Mouse (Mus musculus): ENCODE measurements around the gene Nrp2.

The Nrp2 gene

DNA sequence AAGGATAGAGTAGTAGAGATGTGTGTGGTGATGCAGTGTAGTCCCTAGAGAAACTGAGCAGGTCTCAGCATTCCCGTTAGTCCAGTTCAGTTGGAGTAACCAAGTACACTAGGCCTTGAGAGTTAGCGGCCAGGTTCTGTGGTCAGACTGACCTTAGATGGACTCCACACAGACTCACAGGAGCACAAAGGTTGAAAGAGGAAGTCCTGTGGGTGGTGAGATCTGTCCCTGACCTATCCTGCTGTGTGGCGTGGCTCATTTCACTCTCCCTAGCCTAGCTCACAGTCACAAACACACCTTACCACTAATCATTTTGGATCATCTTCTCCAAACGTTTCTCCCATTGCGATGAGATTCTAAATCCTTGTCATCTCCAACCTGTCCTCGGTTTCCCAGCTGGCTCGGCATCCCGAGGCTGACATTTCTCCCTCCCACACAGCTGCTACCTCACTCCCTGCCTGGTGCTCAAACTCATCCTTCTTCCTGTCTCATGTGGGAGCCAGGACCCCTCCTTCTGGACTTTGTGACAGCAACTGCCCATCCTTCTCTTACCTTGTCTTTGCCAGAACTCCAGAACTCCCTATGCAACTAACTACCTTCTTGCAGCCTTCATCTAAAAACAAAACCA is 106.6 kb downstream of the Nrp2 start:
- in situ Hi-C loops (cut with MboI; ENCODE audit: unreplicated experiment in 2 of 2): no loop called here

DNA sequence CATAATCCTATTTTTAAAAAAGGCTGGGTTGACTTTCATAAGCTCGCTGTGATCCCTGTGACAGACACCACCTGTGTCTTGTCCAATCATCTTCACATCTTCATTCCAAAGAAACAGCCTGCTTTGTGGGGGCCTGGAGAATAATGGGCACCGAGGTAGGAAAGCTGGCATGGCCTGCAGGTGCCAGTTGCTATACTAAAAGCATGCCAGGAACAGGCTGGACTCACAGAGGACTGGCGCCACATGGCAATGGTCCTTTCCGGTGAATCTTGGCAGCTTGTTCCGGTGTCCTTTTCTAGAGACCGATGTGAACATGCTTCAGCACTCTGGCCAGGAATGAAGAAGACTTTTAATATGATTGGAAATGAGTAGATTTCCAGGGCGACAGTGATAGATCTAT is 108.1 kb downstream of the Nrp2 start:
- in situ Hi-C loops (cut with MboI; ENCODE audit: unreplicated experiment in 2 of 2): no loop called here

DNA sequence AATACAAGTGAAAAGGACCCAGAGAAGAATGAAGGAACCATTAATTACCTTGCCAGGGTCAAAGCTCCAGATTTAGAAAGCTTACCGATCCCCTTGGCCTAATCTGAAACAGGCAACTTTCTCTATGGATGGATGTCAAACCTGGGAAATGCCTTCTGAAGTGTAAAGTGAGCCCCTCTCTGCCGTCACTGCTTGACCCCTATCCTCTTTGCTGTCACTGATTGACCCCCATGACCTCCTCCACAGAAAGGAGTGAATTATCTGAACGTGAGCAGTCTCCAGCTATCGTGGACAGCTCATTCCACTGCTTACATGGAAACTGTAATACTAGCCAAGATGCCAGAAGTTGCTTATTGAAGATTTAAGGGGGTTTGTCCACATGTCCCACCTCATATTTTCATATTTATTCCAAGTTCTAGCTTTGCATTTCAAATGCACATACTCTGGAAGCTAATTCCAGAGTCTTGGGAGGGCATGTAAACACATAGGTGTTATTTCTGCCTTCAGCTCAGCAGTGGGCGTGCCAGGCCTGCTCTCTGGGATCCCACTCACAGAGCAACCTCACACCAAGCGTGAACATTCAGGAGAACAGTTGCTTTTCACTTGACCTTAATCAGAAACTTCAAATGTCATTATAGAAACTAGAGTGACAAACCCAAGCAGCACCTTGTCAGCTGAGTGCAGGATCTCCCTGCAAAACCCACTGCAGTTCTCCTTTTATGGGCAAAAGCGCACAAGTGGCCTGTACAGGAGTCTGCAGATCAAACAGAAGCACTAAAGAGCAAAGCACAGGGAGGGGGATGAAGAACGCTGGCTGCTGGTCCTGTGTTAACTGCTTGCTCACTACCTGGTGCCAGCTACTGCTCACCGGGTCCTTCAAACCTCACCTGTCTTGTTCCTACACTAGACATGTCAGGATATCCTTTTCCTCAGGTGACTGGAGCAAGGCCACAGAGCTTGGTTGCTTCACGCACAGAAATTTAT is 109.9 kb downstream of the Nrp2 start:
- in situ Hi-C loops (cut with MboI; ENCODE audit: unreplicated experiment in 2 of 2): no loop called here

DNA sequence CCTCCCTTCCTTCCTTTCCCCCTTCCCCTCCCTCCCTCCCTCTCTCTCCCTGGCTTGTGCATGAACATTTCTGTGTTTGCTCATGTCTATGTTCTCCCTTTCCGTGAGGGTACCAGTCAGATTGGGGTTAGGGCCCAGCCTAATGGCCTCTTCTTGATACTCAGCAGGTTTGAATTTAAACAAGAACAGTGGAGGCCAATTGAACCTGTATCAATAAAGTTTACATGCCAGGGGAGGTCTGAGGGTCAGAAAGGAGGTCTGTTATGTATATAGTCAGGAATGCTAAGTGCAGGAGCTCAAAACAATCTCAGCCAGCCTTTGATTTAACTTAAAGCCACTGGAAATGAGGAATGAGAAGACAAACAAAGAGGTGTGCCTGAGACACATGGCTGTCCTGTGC is 110.9 kb downstream of the Nrp2 start:
- in situ Hi-C loops (cut with MboI; ENCODE audit: unreplicated experiment in 2 of 2): no loop called here

DNA sequence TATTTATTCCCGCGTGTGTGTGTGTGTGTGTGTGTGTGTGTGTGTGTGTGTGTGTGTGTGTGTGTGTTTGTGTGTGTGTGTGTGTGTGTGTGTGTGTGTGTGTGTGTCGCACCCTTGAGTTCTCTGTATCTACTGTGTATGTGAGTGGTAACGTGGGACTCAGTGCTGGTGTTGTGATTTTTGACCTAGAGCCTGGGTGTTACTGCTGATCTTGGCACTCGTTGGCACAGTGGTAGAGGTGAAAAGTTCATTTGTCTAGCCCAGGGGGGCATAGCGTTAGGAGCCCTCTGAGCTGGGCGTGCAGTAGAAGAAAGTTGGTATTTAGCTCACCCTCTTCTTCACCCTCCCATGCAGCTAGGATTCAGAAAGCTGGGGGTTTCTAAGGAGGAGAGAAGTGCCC is 114.5 kb downstream of the Nrp2 start:
- in situ Hi-C loops (cut with MboI; ENCODE audit: unreplicated experiment in 2 of 2): no loop called here

DNA sequence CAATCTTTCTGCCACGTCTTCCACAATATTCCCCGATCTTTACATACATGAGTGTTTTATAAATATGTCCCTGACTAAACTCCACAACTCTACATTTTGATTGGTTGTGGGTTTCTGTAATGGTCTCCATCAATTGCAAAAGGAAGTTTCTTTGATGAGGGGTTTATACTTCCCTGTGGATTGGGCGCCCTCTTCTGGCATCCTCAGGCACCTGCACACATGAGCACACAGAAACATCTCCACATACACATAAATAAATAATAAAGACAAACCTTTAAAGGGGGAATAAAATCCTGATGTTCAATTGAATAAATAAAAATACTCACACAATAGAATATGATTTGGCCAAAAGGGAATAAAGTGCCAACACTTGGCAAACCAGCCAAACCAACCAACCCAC is 117.1 kb downstream of the Nrp2 start:
- in situ Hi-C loops (cut with MboI; ENCODE audit: unreplicated experiment in 2 of 2): no loop called here

DNA sequence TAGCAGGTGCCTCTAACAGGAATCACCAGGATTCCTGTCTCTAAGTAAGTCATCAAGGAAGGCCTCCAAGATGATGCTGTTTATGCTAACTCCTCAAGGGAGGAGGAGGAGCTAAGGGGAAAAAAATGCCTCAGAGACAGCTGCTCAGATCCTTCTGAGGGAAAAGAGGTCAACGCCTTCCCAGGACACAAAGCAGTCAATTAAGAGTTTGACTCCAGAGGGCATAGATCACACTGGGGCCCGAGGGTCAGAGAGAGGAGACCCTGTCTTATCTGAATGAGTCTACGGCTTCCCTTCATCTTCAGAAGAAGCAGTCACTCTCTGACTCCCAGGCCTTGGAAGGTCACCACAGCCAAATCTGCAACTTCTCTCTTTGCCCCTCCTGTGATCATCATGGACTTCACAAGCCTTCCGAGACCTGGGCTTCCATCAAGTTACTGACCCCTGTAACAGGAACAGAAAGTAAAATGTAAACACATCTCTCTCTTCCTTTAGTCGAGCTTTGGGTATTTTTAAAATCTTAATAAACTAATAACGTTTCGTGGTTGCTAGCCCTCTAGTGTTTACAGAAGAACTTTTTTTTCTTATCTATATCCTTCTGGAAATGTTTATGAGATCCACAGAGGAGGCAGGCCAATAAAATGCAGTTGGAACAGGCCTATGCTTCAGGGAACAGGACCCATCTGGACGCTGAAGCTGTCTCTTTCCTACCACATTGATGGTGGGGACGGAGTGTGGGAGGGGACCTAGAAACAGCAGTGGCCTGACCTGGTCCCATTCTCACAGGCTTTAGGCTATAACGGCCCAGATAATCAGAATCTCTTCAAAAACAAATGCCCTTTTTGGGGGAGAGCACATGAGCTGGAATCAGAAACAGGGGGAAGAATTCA is 118.7 kb downstream of the Nrp2 start:
- in situ Hi-C loops (cut with MboI; ENCODE audit: unreplicated experiment in 2 of 2): no loop called here

DNA sequence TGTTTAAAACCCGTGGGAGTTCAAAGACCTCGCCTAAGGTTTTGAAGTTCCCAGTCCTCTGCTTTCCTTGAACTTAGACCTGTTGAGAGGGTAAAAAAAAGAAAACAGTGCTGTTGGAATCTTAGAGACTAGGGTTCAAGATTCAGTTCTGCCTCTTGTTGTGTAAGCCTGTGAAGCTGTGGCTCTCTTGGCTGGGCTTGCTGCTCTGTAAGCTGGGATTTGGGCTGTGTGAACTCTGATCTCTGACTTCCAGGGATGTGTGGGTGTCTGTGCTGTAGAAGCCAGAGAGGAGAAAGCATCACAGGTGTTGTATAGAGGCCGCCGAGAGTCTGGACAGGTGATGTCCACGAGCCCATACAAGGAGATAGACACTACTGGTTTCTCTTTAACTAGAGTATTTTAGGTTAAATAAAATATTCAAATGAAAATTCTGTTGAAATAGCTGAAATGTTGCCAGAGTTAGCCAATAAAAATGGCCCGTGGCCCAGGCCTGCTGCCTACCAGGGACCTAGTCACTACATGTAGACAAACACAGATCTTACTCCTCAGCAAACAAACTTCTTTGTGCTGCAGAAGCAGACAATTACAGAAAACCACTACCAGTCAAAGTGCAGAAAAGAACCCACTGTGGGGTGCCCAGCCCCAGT is 120.6 kb downstream of the Nrp2 start:
- in situ Hi-C loops (cut with MboI; ENCODE audit: unreplicated experiment in 2 of 2): no loop called here

DNA sequence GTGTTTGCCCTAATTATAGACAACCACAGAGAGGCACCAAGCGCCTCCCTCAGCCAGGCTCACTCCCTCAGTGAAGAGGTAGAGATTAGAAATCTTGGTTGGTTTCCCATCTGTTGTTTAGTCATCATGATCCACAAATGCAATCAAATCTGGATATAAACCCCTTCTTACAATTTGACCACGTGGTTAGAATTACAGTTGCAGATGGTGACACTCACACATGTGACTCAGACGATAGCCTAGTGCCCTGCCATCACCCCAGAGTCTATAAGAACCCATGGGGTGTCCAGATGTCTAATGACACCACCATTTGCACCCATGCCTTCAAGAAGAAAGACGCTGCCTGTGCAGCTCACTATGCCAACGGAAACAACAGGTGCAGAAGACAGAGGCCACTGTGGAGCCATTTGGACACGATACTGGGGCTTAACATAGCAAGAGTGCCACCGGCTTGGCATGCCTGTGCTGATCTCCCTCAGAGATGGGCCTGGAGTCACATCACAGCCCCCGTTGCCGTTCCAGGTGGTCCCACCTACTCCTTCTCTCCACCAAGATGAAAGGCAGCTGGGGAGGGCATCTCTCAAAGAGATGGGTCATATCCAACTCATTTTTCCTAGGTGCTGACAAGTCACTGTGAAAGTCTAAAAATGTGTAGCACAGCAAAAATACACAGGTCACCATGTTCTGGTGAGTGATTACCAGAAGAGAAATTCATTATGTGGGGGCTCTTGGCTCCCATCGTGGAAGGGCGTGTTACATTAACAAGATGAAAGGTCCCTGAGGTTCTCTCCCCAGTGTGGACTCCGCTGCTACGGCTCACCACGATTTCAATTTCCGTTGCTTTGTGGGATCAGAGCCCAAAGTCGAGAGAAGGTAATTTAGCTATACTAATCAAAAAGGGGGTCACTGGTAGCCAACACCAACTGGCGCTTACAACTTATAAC is 123.0 kb downstream of the Nrp2 start:
- in situ Hi-C loops (cut with MboI; ENCODE audit: unreplicated experiment in 2 of 2): no loop called here

DNA sequence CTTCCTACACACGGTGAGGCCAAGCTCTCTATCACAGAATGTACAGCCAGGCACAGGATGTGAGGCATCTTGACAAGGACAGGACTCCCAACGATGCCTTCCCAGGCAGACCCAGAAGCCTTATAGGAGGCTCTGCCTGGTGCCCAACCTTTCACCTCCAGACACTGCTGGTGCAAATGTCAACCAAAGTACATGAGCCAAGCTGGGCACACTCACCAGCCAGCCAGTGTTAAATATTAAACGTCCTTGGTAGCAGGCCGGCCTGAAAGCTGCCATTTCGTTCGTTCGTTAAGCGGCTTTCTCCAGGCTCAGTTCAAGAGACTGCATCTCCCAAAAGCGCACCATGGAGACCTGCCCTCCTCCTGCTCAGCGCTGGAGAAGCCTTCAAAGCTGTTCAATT is 124.2 kb downstream of the Nrp2 start:
- in situ Hi-C loops (cut with MboI; ENCODE audit: unreplicated experiment in 2 of 2): no loop called here

DNA sequence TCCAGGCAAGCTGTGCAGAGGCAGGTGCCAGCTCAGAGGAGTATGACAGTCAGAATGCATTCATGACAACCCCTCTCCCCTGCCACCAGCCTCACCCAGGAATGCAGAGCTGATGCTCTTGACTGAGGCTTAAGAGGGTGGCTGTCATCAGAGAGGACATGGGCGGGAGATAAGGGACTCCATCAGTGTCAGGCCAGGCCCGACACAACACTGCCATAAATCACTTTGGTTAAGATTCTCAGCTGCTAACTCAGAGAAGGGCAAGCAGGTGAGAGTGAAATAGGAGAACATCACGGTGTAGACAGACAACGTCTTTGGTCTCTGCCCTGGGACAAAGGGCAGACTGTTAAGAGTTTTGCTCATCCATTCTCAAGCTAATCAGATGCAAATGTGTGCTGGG is 125.1 kb downstream of the Nrp2 start:
- in situ Hi-C loops (cut with MboI; ENCODE audit: unreplicated experiment in 2 of 2): no loop called here

DNA sequence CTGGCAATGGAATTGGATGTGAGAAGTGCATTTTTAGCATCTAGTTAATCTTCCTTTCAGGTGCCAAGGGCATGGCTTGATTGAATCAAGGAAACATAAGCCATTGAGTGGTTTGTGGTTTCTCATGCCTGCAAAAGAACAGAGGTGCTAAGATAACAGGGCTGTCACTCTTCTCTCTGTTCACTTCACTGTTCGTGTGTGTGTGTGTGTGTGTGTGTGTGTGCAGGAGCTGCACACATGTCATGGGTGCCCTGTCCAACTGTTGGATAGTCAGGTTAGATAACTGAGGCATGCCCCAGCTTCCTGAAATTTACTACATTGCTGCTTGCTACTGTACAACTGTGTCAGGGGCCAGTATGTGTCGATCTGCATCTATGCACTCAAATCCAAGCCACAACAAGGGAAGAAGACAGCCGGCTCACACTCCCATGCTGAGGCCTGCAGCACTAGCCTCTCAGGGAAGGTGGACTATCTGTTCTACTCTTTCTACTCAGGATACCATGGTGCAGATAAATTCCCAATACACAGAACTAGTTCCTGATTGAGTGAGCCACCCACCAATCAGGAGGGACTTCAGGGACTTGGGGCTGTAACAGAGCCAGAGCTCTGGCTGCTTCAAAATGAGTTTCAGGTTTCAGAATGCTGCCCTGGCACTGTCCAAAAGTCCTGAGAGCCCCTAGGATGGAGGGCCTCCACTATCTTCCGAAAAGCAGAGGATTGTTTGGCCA is 126.8 kb downstream of the Nrp2 start:
- in situ Hi-C loops (cut with MboI; ENCODE audit: unreplicated experiment in 2 of 2): no loop called here

DNA sequence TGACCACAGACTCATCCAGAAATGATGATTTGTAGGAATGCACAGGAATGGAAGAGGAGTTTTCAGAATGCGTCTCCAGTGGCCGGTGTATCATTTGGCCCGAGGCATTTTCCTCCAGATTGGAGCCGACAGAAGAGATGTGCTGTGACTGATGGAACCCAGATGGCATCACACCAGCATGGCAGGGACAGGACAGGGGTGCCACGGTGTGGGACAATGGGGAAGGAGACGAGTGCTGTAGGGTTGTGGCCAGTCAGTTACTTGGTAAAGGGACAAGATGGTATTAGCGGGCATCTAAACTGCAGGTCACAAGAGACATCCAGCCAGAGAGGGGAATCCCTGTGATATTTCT is 127.3 kb downstream of the Nrp2 start:
- in situ Hi-C loops (cut with MboI; ENCODE audit: unreplicated experiment in 2 of 2): no loop called here

DNA sequence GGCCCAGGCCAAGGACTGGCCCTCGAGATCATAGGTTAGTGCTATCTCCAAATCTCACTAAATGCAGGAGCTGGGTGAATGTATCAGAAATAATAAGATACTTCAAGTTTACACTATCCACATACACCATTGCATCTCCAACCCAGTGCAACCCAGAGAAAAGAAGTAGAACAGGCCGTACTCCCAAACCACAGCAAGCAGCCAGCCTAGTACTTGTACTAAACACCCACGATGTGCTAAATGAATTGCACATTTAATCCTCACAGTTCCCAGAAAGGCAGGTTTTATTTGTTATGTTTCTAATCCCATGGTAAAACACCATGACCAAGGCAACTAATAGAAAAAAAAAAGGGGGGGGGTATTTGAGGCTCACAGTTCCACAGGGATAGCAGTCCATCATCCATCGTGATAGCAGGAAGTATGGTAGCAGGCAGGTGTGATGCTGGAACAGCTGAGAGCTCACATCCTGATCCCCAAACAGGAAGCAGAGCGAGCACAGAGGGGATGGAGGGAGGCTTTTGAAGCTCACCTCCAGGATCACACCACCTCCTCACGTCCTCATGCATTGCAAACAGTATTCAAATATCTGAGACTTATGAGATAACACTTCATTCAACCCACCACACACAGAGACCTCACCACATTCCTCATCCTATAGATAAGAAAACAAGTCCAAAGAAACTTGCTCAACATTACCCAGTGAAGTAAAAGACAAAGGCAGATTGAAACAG is 128.8 kb downstream of the Nrp2 start:
- in situ Hi-C loops (cut with MboI; ENCODE audit: unreplicated experiment in 2 of 2): no loop called here

DNA sequence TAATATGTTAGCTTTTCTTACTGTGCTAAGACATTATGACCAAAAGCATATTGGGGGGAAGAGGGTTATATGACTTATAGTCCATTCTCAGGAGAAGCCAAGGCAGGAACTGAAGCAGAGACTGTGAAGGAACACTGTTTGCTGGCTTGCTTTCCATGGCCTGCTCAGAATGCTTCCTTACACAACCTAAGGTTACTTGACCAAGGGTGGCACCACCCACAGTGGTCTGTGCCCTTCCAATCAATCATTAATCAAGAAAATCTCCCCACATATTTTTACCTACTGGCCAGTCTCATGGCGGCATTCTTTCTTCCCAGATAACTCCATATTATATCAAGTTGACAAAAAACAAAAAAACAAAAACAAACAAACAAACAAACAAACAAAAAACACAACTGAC is 130.3 kb downstream of the Nrp2 start:
- in situ Hi-C loops (cut with MboI; ENCODE audit: unreplicated experiment in 2 of 2): no loop called here

DNA sequence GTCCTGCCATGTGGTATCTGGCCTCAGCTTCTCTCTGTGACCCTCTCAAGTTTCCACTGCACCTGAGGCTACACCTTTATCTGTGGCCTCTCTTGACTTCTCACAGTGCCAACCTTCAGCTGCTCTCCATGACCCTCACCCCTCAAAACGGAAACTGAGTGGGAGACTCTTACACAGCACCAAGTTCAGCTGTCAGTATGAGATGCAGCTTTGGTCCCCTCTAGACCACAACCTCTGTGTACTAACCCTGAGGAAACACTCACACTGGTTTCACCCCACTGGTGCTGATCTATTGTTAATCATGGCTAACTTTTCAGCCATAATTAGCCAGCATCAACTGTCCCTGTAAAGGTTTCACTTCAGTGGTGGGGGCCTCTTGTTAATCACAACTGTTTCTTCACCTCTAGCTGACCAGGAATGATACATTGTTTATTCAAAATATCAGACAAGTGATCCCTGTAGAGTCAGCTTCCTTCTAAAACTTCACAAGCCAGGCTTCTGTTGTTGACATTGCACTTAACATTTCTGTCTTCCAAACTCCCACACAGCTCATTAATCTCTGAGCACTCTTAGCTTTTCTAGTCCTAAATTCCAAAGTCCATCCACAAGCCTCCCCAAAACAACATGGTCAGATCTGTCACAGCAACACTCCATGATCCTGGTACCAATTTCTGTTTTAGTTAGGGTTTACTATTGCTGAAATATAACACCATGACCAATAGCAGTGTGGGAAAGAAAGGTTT is 131.5 kb downstream of the Nrp2 start:
- in situ Hi-C loops (cut with MboI; ENCODE audit: unreplicated experiment in 2 of 2): no loop called here

DNA sequence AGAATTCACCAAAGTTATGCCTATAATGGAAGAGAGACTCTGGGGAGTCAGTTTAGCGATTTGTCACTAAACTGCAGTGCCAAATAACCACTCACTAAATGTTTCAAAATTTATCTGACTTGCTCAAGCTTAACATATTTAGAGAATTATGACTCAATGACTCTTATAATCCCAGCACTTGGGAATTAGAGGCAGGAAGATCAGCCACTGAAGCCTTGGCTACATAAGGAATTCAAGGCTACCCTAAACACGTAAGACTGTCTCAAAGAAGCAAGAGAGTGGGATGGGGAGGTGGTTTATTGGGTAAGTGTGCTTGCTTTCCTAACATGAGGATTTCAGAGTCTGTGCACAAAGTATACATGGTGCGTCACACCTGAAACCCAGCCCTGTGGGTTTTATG is 135.0 kb downstream of the Nrp2 start:
- in situ Hi-C loops (cut with MboI; ENCODE audit: unreplicated experiment in 2 of 2): no loop called here

DNA sequence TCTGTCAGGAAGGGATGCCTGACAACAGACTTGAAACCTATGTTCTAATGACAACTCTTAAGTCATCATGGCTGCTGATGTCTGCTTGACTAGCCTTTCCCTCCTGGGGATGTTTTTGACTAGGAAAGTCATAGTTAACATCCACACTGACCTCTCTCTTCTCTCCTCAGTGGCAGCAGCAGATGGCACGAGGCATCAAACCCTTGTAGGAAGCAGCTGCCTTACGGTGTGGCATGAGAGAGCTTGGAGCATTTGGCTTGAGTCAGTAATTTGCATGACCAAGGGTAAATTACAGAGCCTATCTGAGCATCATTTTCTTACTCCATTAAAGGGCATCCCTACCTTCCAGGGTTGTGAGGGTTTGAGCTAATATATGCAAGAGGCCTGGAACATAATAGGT is 135.5 kb downstream of the Nrp2 start:
- in situ Hi-C loops (cut with MboI; ENCODE audit: unreplicated experiment in 2 of 2): no loop called here

All from v-Abl transformed pro-B cells (cell line).